Mouse (Mus musculus) limb, embryonic 11.5 days (tissue): ENCODE data around the gene Wt1. TPM values are rescaled to one million over a fixed set of nuclear protein-coding genes. Genes with fewer than 3 reads are reported as not detected.

ENCODE experiments used
- ATAC-seq: fragments of 200-750 bp; cut with Nextera tagmentation; 2 replicates; pipeline ENCODE4 v1.8.0; 2017; ENCODE audit warnings: low read depth; ENCODE audit not compliant: insufficient number of reproducible peaks, low FRiP score, low TSS enrichment
- DNase-seq: peaks from one replicate; pipeline ENCODE4 v3.0.0-alpha.2; 2015; ENCODE audit warnings: low spot score
- H3K27ac ChIP-seq: fragments of 300-500 bp; sonication (generic); replicated peaks from 2 replicates; pipeline ENCODE4 v1.5.1; 2014; ENCODE audit warnings: low read depth, mild to moderate bottlenecking, low read length
- H3K27me3 ChIP-seq: fragments of 300-500 bp; sonication (generic); 2 replicates; pipeline ENCODE4 v1.6.1; 2014; ENCODE audit warnings: mild to moderate bottlenecking, low read length, mixed read lengths; ENCODE audit not compliant: control insufficient read depth, insufficient read depth
- H3K36me3 ChIP-seq: fragments of 300-500 bp; sonication (generic); 2 replicates; pipeline ENCODE4 v1.6.1; 2014; ENCODE audit warnings: mild to moderate bottlenecking, low read length, moderate library complexity, mixed read lengths; ENCODE audit not compliant: control insufficient read depth, insufficient read depth
- H3K4me1 ChIP-seq: fragments of 300-500 bp; sonication (generic); 2 replicates; pipeline ENCODE4 v1.6.1; 2014; ENCODE audit warnings: low read length, mixed read lengths; ENCODE audit not compliant: control insufficient read depth, insufficient read depth
- H3K4me2 ChIP-seq: fragments of 300-500 bp; sonication (generic); 2 replicates; pipeline ENCODE4 v1.6.1; 2014; ENCODE audit warnings: low read depth, mild to moderate bottlenecking, moderate library complexity; ENCODE audit not compliant: severe bottlenecking
- H3K4me3 ChIP-seq: fragments of 300-500 bp; sonication (generic); 2 replicates; pipeline ENCODE4 v1.5.1; 2014; ENCODE audit warnings: low read depth, low read length
- H3K9ac ChIP-seq: fragments of 300-500 bp; sonication (generic); 2 replicates; pipeline ENCODE4 v1.6.1; 2014; ENCODE audit warnings: mild to moderate bottlenecking, low read length
- H3K9me3 ChIP-seq: fragments of 300-500 bp; sonication (generic); 2 replicates; pipeline ENCODE4 v1.6.1; 2016; ENCODE audit warnings: low read length; ENCODE audit not compliant: control insufficient read depth
- WGBS: fragments of 180-500 bp; shearing (Covaris S2); extraction: QIAGEN DNeasy Blood & Tissue Kit; methylation state at CpG from one replicate; pipeline ENCODE4 v1.1.7; 2014; 5-methylcytosine and 5-hydroxymethylcytosine counted together
- polyA plus RNA-seq: library from polyadenylated mRNA; unstranded; fragments of >200 nt; fragmentation: Nextera tagmentation; extraction: Ambion mirVana; gene quantifications from 2 replicates; pipeline ENCODE4 v1.2.1, GENCODE M21; 2014

The Wt1 gene
- polyA plus RNA-seq, 1 experiment from 2014 or later: 1.7 TPM

DNA sequence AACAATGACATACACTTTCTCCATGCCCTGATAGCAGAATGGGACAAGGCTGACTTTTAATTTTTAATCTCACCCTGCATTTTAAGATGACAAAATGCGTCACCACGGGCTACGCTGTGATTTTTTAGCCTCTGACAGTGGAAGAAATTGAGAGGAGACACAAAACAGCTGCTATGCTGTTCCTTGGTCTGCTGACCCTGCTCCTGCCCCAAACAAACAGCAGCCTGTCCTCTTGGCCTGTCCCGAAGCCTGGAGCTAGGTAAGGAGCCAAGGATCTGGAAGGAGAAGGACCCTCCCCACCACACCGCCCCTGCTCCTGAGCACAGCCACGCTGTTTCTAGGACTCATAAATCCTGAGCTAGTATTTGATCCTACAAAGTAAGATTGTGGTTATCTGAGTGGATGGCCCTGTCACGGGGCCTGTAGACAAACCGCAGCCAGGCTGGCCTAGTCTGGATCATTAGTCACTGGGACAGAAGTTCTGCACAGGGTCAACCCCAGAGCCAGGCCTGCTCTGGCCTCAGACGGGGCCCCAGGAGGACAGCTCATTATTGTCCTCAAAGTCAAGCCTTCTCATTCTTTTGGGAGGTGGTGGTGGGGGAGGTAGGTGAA is 80.3 kb downstream of the Wt1 start:
- Histone ChIP-seq H3K4me3 (no peak overlapping the region), H3K9me3 (no peaks in the 10 kb centered on the region), H3K4me1 (no peaks in the 10 kb centered on the region), H3K4me2 (no peak overlapping the region), H3K27ac (no peak overlapping the region), H3K27me3 (no peaks in the 10 kb centered on the region), H3K36me3 (no peaks in the 10 kb centered on the region), H3K9ac (no peak overlapping the region)
- no peak for ATAC-seq
- 31% methylated on average over 9 of the region's 9 CpGs for WGBS
- no peak for DNase-seq

DNA sequence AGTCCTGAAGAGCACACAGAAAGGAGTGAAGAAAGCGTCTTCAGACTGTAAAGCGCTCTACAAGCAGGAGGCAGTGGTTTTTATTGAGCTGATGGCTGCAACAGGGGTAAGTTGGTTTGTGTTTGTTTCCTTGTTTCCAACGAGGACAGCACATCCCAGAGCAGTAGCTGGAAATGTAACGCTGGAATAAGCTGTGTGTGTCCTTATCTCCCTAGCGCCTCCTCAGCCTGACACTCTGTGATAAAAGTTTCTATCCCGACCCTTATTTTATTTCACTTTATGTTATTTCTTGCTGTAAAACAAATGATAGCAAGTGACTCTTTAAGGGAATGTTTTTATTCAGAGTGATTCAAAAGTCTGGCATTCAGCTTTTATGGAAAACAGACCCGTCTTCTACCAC is 86.5 kb downstream of the Wt1 start:
- ATAC-seq (no peak), DNase-seq (no peak)
- Histone ChIP-seq H3K4me3 (no peak overlapping the region), H3K9me3 (no peaks in the 10 kb centered on the region), H3K36me3 (no peaks in the 10 kb centered on the region), H3K4me2 (no peak overlapping the region), H3K27me3 (0 out of 2 replicates have a peak, but pooled peaks cover 4% of the 10 kb centered on the region), H3K4me1 (0 out of 2 replicates have a peak, but pooled peaks cover 4% of the 10 kb centered on the region), H3K27ac (no peak overlapping the region), H3K9ac (no peak overlapping the region)
- 70% methylated on average over 7 of the region's 7 CpGs for WGBS

DNA sequence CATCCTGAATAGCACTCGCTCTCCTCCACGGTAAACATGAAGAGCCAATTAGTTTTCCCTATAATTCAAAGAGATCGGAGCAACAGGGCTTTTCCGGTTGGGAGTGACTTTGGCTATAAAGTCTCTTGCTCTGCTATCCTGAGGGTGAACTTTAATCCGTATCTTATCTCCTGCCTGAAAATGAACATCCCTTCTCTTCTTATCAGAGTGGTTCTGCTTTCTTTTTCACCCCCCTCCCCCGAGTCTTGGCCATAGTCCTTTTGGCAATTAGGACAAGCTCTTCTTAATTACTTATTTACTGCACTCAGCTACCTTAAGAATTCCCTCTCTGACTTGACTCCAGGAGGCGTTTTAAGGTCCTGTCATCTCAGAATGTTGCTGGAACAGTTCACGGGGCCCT is 89.6 kb downstream of the Wt1 start:
- DNase-seq (no peak), ATAC-seq (no peak)
- Histone ChIP-seq H3K27ac (no peak overlapping the region), H3K9me3 (no peaks in the 10 kb centered on the region), H3K9ac (no peak overlapping the region), H3K27me3 (0 out of 2 replicates have a peak, but pooled peaks cover 4% of the 10 kb centered on the region), H3K36me3 (no peaks in the 10 kb centered on the region), H3K4me1 (0 out of 2 replicates have a peak, but pooled peaks cover 4% of the 10 kb centered on the region), H3K4me3 (no peak overlapping the region), H3K4me2 (no peak overlapping the region)
- WGBS: 8% methylated on average over 8 of the region's 8 CpGs

DNA sequence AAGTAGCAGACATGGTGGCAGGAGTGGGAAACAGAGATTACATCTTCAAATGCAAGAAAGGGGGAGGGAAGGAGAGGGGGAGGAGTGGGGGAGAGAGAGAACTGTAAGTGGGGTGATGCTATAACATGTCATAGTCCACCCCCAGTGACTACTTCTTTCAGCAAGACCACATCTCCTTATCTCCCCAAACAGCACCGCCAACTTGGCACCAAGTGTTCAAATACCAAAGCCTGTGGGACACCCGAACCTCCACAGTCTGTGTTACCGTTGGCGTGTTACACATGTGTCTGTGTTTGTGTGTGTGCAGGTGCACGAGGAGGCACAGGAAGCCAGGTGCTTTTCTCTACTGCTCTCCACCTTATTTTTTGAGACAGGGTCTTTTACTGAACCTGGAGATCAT is 92.9 kb downstream of the Wt1 start:
- Histone ChIP-seq H3K27ac (no peak overlapping the region), H3K36me3 (no peaks in the 10 kb centered on the region), H3K4me1 (0 out of 2 replicates have a peak, but pooled peaks cover 4% of the 10 kb centered on the region), H3K27me3 (0 out of 2 replicates have a peak, but pooled peaks cover 4% of the 10 kb centered on the region), H3K4me3 (no peak overlapping the region), H3K9me3 (no peaks in the 10 kb centered on the region), H3K4me2 (no peak overlapping the region), H3K9ac (no peak overlapping the region)
- WGBS: 88% methylated on average over 5 of the region's 5 CpGs
- no peak for ATAC-seq
- no peak for DNase-seq

DNA sequence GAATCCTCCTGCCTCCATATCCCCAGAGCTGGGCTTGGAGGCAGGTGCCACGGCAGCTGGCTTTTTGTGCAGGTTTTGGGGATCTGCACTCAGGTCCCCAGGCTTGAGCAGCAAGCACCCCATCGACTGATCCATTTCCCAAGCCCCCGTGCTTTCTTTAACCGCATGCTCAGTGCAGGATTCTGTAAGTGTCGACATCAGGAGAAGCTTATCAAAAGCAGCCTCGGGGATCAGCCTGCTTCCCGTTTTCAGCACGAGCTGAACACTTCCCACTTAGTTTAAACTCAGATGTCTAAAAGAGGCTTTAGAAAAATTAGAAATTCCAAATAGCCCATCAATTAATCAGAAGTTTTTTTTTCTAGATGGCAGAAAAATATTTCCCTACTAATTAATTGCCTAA is 93.3 kb downstream of the Wt1 start:
- 63% methylated on average over 8 of the region's 8 CpGs for WGBS
- Histone ChIP-seq H3K9ac (no peak overlapping the region), H3K4me3 (no peak overlapping the region), H3K27me3 (0 out of 2 replicates have a peak, but pooled peaks cover 4% of the 10 kb centered on the region), H3K4me2 (no peak overlapping the region), H3K27ac (no peak overlapping the region), H3K36me3 (no peaks in the 10 kb centered on the region), H3K4me1 (0 out of 2 replicates have a peak, but pooled peaks cover 4% of the 10 kb centered on the region), H3K9me3 (no peaks in the 10 kb centered on the region)
- ATAC-seq (no peak), DNase-seq (no peak)

DNA sequence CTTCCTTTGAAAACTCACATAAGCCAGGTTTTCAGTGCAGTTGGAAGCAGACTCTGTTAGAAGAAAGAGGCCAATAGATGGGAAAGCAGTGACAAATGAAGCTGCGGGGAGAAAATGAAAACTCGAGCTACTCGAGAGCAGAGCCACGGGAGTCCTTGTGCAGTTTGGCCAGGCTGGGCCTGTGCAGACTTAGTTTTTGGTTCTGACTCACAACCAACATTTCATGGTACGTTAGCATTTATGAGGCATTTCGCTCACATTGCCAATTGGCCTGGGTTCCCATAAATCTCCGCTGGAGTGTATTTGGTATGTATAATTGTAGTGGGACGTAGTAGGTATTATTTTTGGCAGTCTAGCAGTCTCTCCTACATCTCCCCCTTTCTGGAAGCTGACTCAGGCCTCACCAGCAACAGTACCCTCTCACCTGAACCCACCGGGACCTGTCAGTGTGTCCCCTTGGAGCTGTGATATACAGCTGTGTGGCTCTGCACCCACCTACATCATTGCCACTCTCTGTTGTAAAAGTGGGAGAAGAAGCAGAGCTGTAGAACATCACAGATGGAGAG is 94.5 kb downstream of the Wt1 start:
- DNase-seq: no peak
- Histone ChIP-seq H3K4me1 (peaks cover 7% of the 10 kb centered on the region), H3K9ac (no peak overlapping the region), H3K27me3 (0 out of 2 replicates have a peak, but pooled peaks cover 4% of the 10 kb centered on the region), H3K4me3 (no peak overlapping the region), H3K4me2 (no peak overlapping the region), H3K9me3 (no peaks in the 10 kb centered on the region), H3K36me3 (no peaks in the 10 kb centered on the region), H3K27ac (no peak overlapping the region)
- WGBS: 62% methylated on average over 9 of the region's 9 CpGs
- ATAC-seq: no peak

Other genes starting within 250 kb of the Wt1 start
- gene Eif3m, start 109.4 kb upstream of the Wt1 start, polyA plus RNA-seq: 330 and 332 TPM in 2 replicates
- gene Gm11060, start 34.5 kb upstream of the Wt1 start, polyA plus RNA-seq: not detected in 2 replicates
- gene Them7, start 97.8 kb downstream of the Wt1 start, polyA plus RNA-seq: 1.3 and 1.8 TPM in 2 replicates